Mouse (Mus musculus) lung, adult 2 months (tissue): ENCODE measurements at regions not wholly inside any gene's neighbourhood (a gene's known extent, or its start where the extent isn't known, plus 50 kb on each side); places are given as distances from the start of the nearest gene placed in this dataset.

Source experiments
- CTCF ChIP-seq: fragments of 200-500 bp; IDR thresholded peaks from 2 replicates; pipeline ENCODE4 v1.5.1; 2011; ENCODE audit warnings: mild to moderate bottlenecking, low read length, control low read depth; ENCODE audit not compliant: insufficient read depth
- POLR2A ChIP-seq: fragments of 200-500 bp; IDR thresholded peaks from 2 replicates; pipeline ENCODE4 v1.6.1; 2011; ENCODE audit warnings: low read depth, mild to moderate bottlenecking, control low read depth, low read length, borderline replicate concordance; ENCODE audit errors: extremely low read depth

DNA sequence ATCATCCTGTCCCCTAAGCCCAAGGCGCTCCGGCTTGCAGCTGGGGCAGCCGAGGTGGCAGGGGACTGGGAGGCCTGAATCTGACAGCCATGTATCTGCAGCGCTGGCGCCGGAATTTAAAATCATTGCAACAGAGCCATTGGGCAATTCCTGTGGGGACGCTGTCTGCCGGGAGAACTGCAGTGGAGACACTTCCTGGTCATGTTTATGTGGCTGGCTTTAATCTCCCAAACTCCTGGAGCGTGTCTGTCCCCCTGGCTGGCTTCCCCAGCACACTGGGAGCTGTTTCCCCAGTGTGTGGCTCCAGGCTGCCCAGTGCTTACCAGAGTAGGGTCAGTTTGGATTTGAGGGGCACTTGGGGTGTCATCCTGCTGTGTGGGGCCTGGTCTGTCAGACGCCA, 78.4 kb downstream of the Wdr5 start:
- peak; percentile 25; the same call in 1 of the 2 replicates for TF ChIP-seq CTCF
- peak; percentile 21; the same call in 1 of the 2 replicates for TF ChIP-seq POLR2A
